Mouse (Mus musculus): ENCODE results near the gene Morn3. TPM values are rescaled to one million over a fixed set of nuclear protein-coding genes. Genes with fewer than 3 reads are reported as not detected.

Morn3 gene
- 1.1 and 1.3 TPM in 2 replicates for polyA plus RNA-seq (2015; fragmentation: Nextera tagmentation; extraction: Ambion mirVana)

GRCm38 (mm10) chr5:123046916-123047315 is at the start of gene Morn3:
Gene Morn3 (minus strand): TSS chr5:123047016.
- 83% methylated on average over 3 of the region's 3 CpGs for WGBS
- Histone ChIP-seq H3K9ac (no peak within 1 kb of the TSS), H3K4me3 (no peak within 1 kb of the TSS), H3K9me3 (no peaks in the 10 kb centered on the region), H3K27me3 (no peaks in the 10 kb centered on the region), H3K4me2 (no peak within 1 kb of the TSS), H3K27ac (replicated peaks) (no peak within 1 kb of the TSS), H3K36me3 (no peaks in the 10 kb centered on the region), H3K4me1 (replicated peaks) (peaks cover 6% of the 10 kb centered on the region)
- ATAC-seq (ENCODE audit: low FRiP score, low read depth): no peak

DNA sequence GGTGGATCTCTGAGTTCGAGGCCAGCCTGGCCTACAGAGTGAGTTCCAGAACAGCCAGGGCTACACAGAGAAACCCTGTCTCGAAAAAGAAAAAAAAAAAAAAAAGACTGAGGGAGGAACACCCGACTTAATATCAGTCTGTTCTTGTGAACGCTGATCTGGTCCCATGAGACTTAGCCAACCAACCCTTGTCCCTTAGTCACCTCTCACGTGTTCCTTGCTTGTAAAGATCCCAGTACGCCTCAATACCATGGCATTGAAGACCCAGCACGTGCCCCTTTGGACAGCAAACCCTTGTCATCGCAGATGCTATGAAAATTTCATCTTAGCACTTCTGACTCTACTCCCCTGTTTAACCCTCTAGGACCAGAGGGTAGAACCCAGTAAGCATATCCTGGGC is 49.5 kb upstream of the Morn3 start:
- Histone ChIP-seq H3K27me3 (no peaks in the 10 kb centered on the region), H3K36me3 (peaks cover 10% of the 10 kb centered on the region), H3K4me3 (no peak overlapping the region), H3K9ac (no peak overlapping the region), H3K27ac (replicated peaks) (no peak overlapping the region), H3K4me2 (no peak overlapping the region), H3K4me1 (replicated peaks) (no peaks in the 10 kb centered on the region), H3K9me3 (no peaks in the 10 kb centered on the region)
- 89% methylated on average over 8 of the region's 8 CpGs for WGBS
- no peak for ATAC-seq (ENCODE audit: low FRiP score, low read depth)

GRCm38 (mm10) chr5:123094238-123094991 is 47.6 kb upstream of the Morn3 start:
- Histone ChIP-seq H3K4me1 (replicated peaks) (no peaks in the 10 kb centered on the region), H3K36me3 (peaks cover 6% of the 10 kb centered on the region; the same call in 1 of the 2 replicates), H3K27me3 (no peaks in the 10 kb centered on the region), H3K9me3 (no peaks in the 10 kb centered on the region), H3K27ac (replicated peaks) (no peak overlapping the region), H3K4me2 (peak overlapping the region; percentile 18; the same call in 1 of the 2 replicates), H3K9ac (no peak overlapping the region), H3K4me3 (no peak overlapping the region)
- ATAC-seq (ENCODE audit: low FRiP score, low read depth): 0 out of 2 replicates have a peak, but pooled peaks have one; percentile 38
- 70% methylated on average over 25 of the region's 25 CpGs for WGBS

GRCm38 (mm10) chr5:123093077-123093633 is 46.3 kb upstream of the Morn3 start:
- H3K4me3 ChIP-seq: no peak overlapping the region
- H3K4me1 ChIP-seq (replicated peaks): no peaks in the 10 kb centered on the region
- H3K9ac ChIP-seq: no peak overlapping the region
- 73% methylated on average over 14 of the region's 14 CpGs for WGBS
- H3K27me3 ChIP-seq: no peaks in the 10 kb centered on the region
- no peak overlapping the region for H3K27ac ChIP-seq (replicated peaks)
- no peaks in the 10 kb centered on the region for H3K9me3 ChIP-seq
- H3K4me2 ChIP-seq: no peak overlapping the region
- no peak for ATAC-seq (ENCODE audit: low FRiP score, low read depth)
- peaks cover under 1% of the 10 kb centered on the region; the same call in 1 of the 2 replicates for H3K36me3 ChIP-seq

- WGBS: 85% methylated on average over 10 of the region's 10 CpGs
- H3K27me3 ChIP-seq: no peaks in the 10 kb centered on the region
- H3K4me1 ChIP-seq (replicated peaks): no peaks in the 10 kb centered on the region
- no peak overlapping the region for H3K4me2 ChIP-seq
- H3K4me3 ChIP-seq: no peak overlapping the region
- ATAC-seq (ENCODE audit: low FRiP score, low read depth): no peak
- no peaks in the 10 kb centered on the region for H3K9me3 ChIP-seq
- no peak overlapping the region for H3K9ac ChIP-seq
- no peak overlapping the region for H3K27ac ChIP-seq (replicated peaks)
- H3K36me3 ChIP-seq: no peaks in the 10 kb centered on the region
Observed at GRCm38 (mm10) chr5:123090560-123091306, 43.9 kb upstream of the Morn3 start.

- H3K27ac ChIP-seq (replicated peaks): no peak overlapping the region
- no peaks in the 10 kb centered on the region for H3K27me3 ChIP-seq
- no peak overlapping the region for H3K4me3 ChIP-seq
- WGBS: 92% methylated on average over 4 of the region's 4 CpGs
- H3K36me3 ChIP-seq: no peaks in the 10 kb centered on the region
- H3K9me3 ChIP-seq: no peaks in the 10 kb centered on the region
- no peak overlapping the region for H3K4me2 ChIP-seq
- H3K9ac ChIP-seq: no peak overlapping the region
- no peaks in the 10 kb centered on the region for H3K4me1 ChIP-seq (replicated peaks)
- ATAC-seq (ENCODE audit: low FRiP score, low read depth): no peak
Observed at GRCm38 (mm10) chr5:123088784-123089183, 42.0 kb upstream of the Morn3 start.

DNA sequence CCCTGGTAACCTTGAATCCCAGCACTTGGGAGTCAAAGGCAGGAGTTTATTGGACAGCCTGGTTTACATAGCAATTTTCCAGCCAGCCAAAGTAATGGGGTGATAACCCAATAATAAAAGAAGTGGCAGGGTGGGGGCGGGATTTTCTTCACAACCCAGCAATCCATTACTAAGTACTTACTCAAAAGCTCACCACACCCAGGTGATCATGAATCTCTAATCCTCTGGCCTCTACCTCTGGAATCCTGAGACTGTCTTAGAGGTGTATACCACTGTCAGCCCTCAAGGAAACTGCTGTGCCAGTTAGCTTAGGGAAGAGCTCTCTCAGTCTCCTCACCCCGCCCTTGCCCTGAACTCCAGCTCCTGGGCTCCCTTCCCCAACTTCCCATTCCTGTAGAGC is 39.7 kb upstream of the Morn3 start:
- no peak for ATAC-seq (ENCODE audit: low FRiP score, low read depth)
- no peak overlapping the region for H3K9ac ChIP-seq
- no peaks in the 10 kb centered on the region for H3K4me1 ChIP-seq (replicated peaks)
- H3K4me2 ChIP-seq: no peak overlapping the region
- no peak overlapping the region for H3K27ac ChIP-seq (replicated peaks)
- no peaks in the 10 kb centered on the region for H3K27me3 ChIP-seq
- H3K36me3 ChIP-seq: no peaks in the 10 kb centered on the region
- WGBS: 82% methylated on average over 2 of the region's 2 CpGs
- no peak overlapping the region for H3K4me3 ChIP-seq
- H3K9me3 ChIP-seq: no peaks in the 10 kb centered on the region

- H3K4me3 ChIP-seq: no peak overlapping the region
- H3K4me1 ChIP-seq (replicated peaks): peaks cover 5% of the 10 kb centered on the region; the same call in 1 of the 2 replicates
- H3K9me3 ChIP-seq: no peaks in the 10 kb centered on the region
- no peak for ATAC-seq (ENCODE audit: low FRiP score, low read depth)
- H3K27me3 ChIP-seq: no peaks in the 10 kb centered on the region
- no peaks in the 10 kb centered on the region for H3K36me3 ChIP-seq
- H3K4me2 ChIP-seq: no peak overlapping the region
- WGBS: 70% methylated on average over 13 of the region's 13 CpGs
- H3K27ac ChIP-seq (replicated peaks): no peak overlapping the region
- H3K9ac ChIP-seq: no peak overlapping the region
Observed at GRCm38 (mm10) chr5:123083340-123084050, 36.7 kb upstream of the Morn3 start.

- Histone ChIP-seq H3K27ac (replicated peaks) (no peak overlapping the region), H3K36me3 (no peaks in the 10 kb centered on the region), H3K9ac (no peak overlapping the region), H3K4me3 (no peak overlapping the region), H3K4me2 (no peak overlapping the region), H3K9me3 (no peaks in the 10 kb centered on the region), H3K27me3 (no peaks in the 10 kb centered on the region), H3K4me1 (replicated peaks) (peaks cover 28% of the 10 kb centered on the region)
- 97% methylated on average over 12 of the region's 13 CpGs for WGBS
- ATAC-seq (ENCODE audit: low FRiP score, low read depth): no peak
Observed at GRCm38 (mm10) chr5:123080510-123080909, 33.7 kb upstream of the Morn3 start.

GRCm38 (mm10) chr5:123080041-123080440 is 33.2 kb upstream of the Morn3 start:
- Histone ChIP-seq H3K9ac (no peak overlapping the region), H3K27me3 (no peaks in the 10 kb centered on the region), H3K9me3 (no peaks in the 10 kb centered on the region), H3K4me2 (no peak overlapping the region), H3K4me1 (replicated peaks) (peaks cover 32% of the 10 kb centered on the region), H3K27ac (replicated peaks) (no peak overlapping the region), H3K4me3 (no peak overlapping the region), H3K36me3 (no peaks in the 10 kb centered on the region)
- no peak for ATAC-seq (ENCODE audit: low FRiP score, low read depth)
- WGBS: 86% methylated on average over 8 of the region's 8 CpGs

- H3K4me1 ChIP-seq (replicated peaks): peaks cover 33% of the 10 kb centered on the region
- H3K9ac ChIP-seq: no peak overlapping the region
- no peak overlapping the region for H3K4me3 ChIP-seq
- no peaks in the 10 kb centered on the region for H3K36me3 ChIP-seq
- no peak overlapping the region for H3K27ac ChIP-seq (replicated peaks)
- H3K9me3 ChIP-seq: no peaks in the 10 kb centered on the region
- WGBS: 96% methylated on average over 1 of the region's 1 CpGs
- ATAC-seq (ENCODE audit: low FRiP score, low read depth): no peak
- H3K27me3 ChIP-seq: no peaks in the 10 kb centered on the region
- no peak overlapping the region for H3K4me2 ChIP-seq
Observed at GRCm38 (mm10) chr5:123079568-123079967, 32.8 kb upstream of the Morn3 start.

Data from hindbrain, embryonic 15.5 days (tissue).